Mouse (Mus musculus) cerebellum, adult 9-10 months (tissue): ENCODE results near the gene Kif3a.

Experiments
- DNase-seq: peaks from one replicate; pipeline ENCODE4 v3.0.0; 2022

Kif3a gene

GRCm38 (mm10) chr11:53567224-53568014 lies at the start of gene Kif3a:
Kif3a (plus strand) TSS chr11:53567379.
- DNase-seq = peak; percentile 95

GRCm38 (mm10) chr11:53518759-53519158 lies 48.4 kb upstream of the Kif3a start:
- DNase-seq = no peak

- DNase-seq = peak; percentile 80
Observed at GRCm38 (mm10) chr11:53519207-53520121, 47.7 kb upstream of the Kif3a start, which contains the start of gene Sept8. Sept8 (plus strand) TSS chr11:53519257.

- peak; percentile 89 for DNase-seq
Observed at GRCm38 (mm10) chr11:53520122-53520978, 46.8 kb upstream of the Kif3a start.

- DNase-seq = peak; percentile 74
Observed at GRCm38 (mm10) chr11:53521120-53521820, 45.9 kb upstream of the Kif3a start.

- no peak for DNase-seq
Observed at GRCm38 (mm10) chr11:53521821-53522131, 45.4 kb upstream of the Kif3a start.

GRCm38 (mm10) chr11:53522362-53522761 lies 44.8 kb upstream of the Kif3a start:
- peak; percentile 70 for DNase-seq

GRCm38 (mm10) chr11:53522930-53523329 lies 44.2 kb upstream of the Kif3a start:
- DNase-seq = peak; percentile 95

GRCm38 (mm10) chr11:53523545-53524405 lies 43.4 kb upstream of the Kif3a start:
- DNase-seq = peak; percentile 75

- no peak for DNase-seq
Observed at GRCm38 (mm10) chr11:53524905-53525304, 42.3 kb upstream of the Kif3a start.

- DNase-seq = no peak
Observed at GRCm38 (mm10) chr11:53525461-53525860, 41.7 kb upstream of the Kif3a start.

- no peak for DNase-seq
Observed at GRCm38 (mm10) chr11:53528397-53529252, 38.6 kb upstream of the Kif3a start.

GRCm38 (mm10) chr11:53529253-53529557 lies 38.0 kb upstream of the Kif3a start:
- DNase-seq = peak; percentile 92

- no peak for DNase-seq
Observed at GRCm38 (mm10) chr11:53530001-53530400, 37.2 kb upstream of the Kif3a start.

GRCm38 (mm10) chr11:53531578-53532230 lies 35.5 kb upstream of the Kif3a start:
- DNase-seq = no peak

- no peak for DNase-seq
Observed at GRCm38 (mm10) chr11:53532231-53532620, 35.0 kb upstream of the Kif3a start.

GRCm38 (mm10) chr11:53539002-53539491 lies 28.1 kb upstream of the Kif3a start:
- peak; percentile 73 for DNase-seq

- DNase-seq = no peak
Observed at GRCm38 (mm10) chr11:53540394-53540793, 26.8 kb upstream of the Kif3a start.

- no peak for DNase-seq
Observed at GRCm38 (mm10) chr11:53541222-53541621, 26.0 kb upstream of the Kif3a start.

GRCm38 (mm10) chr11:53543021-53543420 lies 24.2 kb upstream of the Kif3a start:
- DNase-seq = no peak
